Comparison of ENCODE assay signal across 27 mouse cellular contexts in the genomic region with DNA sequence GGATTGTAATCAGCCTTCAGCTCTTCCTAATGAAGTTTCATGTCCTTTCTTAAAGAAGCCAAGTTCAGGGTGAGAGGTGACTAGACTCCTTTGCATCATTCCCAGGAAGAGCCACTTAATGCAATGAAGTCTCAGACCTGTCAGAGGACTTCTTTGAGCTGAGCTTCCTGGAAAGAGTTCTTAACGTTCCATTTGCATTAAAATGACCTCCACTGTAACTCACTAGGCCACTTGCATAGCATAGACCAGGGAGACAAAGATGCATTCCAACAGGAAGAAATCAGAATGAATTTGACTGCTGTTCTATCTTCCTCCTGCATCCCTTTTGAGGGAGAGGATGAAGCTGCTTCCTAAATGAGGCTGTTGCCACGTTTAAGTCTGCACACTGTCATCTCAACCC.
"Had no signal": no experiment of that assay in that cellular context is flagged by ENCODE, and none has a peak within 500 bp of the region (broad histone marks: within the 10 kb centered on the region; RNA-seq: fewer than 3 reads in every experiment).

No protein-coding gene starts in this region.

- ATAC-seq: hindbrain, postnatal 0 days; intestine, embryonic 16.5 days; liver, embryonic 12.5 days had no signal

- H3K27me3 ChIP-seq: heart, embryonic 13.5 days; heart, embryonic 15.5 days; hindbrain, embryonic 13.5 days; hindbrain, embryonic 15.5 days; kidney, embryonic 15.5 days; limb, embryonic 13.5 days; limb, embryonic 15.5 days; liver, embryonic 12.5 days had no signal

- H3K9ac ChIP-seq: heart, embryonic 13.5 days; heart, embryonic 15.5 days; hindbrain, embryonic 13.5 days; hindbrain, embryonic 15.5 days; kidney, embryonic 15.5 days; limb, embryonic 13.5 days; limb, embryonic 15.5 days; liver, embryonic 12.5 days; liver, embryonic 14.5 days had no signal

- H3K4me3 ChIP-seq: gastrocnemius, adult 2 months; heart, embryonic 13.5 days; heart, embryonic 15.5 days; hindbrain, embryonic 13.5 days; hindbrain, embryonic 15.5 days; kidney, embryonic 15.5 days; limb, embryonic 13.5 days; limb, embryonic 15.5 days; liver, embryonic 12.5 days had no signal

- H3K36me3 ChIP-seq: heart, embryonic 13.5 days; heart, embryonic 15.5 days; hindbrain, embryonic 13.5 days; hindbrain, embryonic 15.5 days; kidney, embryonic 15.5 days; limb, embryonic 13.5 days; limb, embryonic 15.5 days; liver, embryonic 12.5 days had no signal

- H3K27ac ChIP-seq: gastrocnemius, adult 2 months; heart, embryonic 13.5 days; heart, embryonic 15.5 days; hindbrain, embryonic 13.5 days; hindbrain, embryonic 15.5 days; hindbrain, postnatal 0 days; kidney, embryonic 15.5 days; kidney, postnatal 0 days; limb, embryonic 13.5 days; limb, embryonic 15.5 days; liver, embryonic 12.5 days; liver, embryonic 14.5 days had no signal

- H3K4me2 ChIP-seq: heart, embryonic 11.5 days; heart, embryonic 13.5 days; heart, embryonic 15.5 days; hindbrain, embryonic 13.5 days; hindbrain, embryonic 15.5 days; kidney, embryonic 15.5 days; limb, embryonic 13.5 days; limb, embryonic 15.5 days; liver, embryonic 12.5 days had no signal

- H3K4me1 ChIP-seq: heart, embryonic 13.5 days; heart, embryonic 15.5 days; hindbrain, embryonic 13.5 days; hindbrain, embryonic 15.5 days; kidney, embryonic 15.5 days; limb, embryonic 13.5 days; limb, embryonic 15.5 days; liver, embryonic 12.5 days had no signal

- H3K9me3 ChIP-seq: heart, embryonic 13.5 days; heart, embryonic 15.5 days; hindbrain, embryonic 13.5 days; hindbrain, embryonic 15.5 days; kidney, embryonic 15.5 days; limb, embryonic 13.5 days; limb, embryonic 15.5 days; liver, embryonic 12.5 days had no signal

- DNase-seq: gastrocnemius, adult 2 months; gastrocnemius, postnatal 10 days; gastrocnemius, postnatal 25 days; heart, adult 18-20 months; heart, postnatal 14 days; heart, postnatal 36 days; kidney, adult 11 months; kidney, adult 2 months; kidney, adult 9 months; kidney, postnatal 14 days; kidney, postnatal 36 days; layer of hippocampus, adult 9-11 months; layer of hippocampus, postnatal 36 days; left cerebral cortex, postnatal 4 days had no signal
